Comparison of ENCODE assay signal across 12 mouse cellular contexts in the genomic region with DNA sequence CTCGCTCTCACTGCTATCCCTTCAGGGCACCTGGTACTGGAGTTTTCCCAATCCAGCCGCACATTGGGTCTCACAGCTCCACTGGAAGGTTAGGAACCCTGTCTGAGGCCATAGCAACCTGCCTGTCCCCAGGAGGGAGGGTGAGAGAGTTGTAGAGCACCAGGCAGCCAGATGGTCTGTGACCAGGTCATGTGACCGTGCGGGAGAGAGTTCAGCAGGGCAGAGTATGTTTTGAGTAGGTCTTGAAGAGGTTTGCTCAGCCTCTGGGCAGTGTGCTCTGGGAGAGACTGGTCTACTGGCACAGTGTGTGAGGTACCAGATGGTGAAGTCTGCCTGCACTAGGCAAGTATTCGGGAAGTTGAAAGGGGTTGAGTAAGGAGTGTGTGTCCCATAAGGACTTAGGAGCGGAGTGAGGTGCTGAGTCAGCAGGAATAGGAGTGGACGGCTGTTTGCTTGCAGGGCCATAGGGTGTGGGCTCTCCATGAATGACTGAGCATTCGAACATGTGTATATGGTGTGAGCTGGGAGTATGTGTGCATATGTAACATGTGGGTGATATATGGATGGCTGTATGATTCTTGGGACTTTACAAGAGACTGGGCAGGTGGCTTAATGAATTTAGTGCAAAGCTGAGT.
DNase-seq lines count a peak whose midpoint lies in the region; ATAC-seq and TF ChIP-seq lines count a peak whose summit lies in the region.
"Had no signal": no experiment of that assay in that cellular context is flagged by ENCODE, and none has a peak within 500 bp of the region (broad histone marks: within the 10 kb centered on the region; RNA-seq: fewer than 3 reads in every experiment).

No protein-coding gene starts in this region.

- H3K4me2 ChIP-seq in forebrain, embryonic 12.5 days, result no peak overlapping the region
- no peak overlapping the region for H3K4me2 ChIP-seq in lung, embryonic 16.5 days (ENCODE audit: low read depth, low read length)
- H3K4me2 ChIP-seq: midbrain, embryonic 13.5 days had no signal

- H3K9ac ChIP-seq in forebrain, embryonic 12.5 days, result no peak overlapping the region
- H3K9ac ChIP-seq in lung, embryonic 16.5 days (ENCODE audit: low read length), result no peak overlapping the region
- H3K9ac ChIP-seq: liver, embryonic 14.5 days; midbrain, embryonic 13.5 days had no signal

- TF ChIP-seq CTCF in kidney, adult 2 months (conservative IDR thresholded peaks at IDR 0.05; ENCODE audit: insufficient read depth, insufficient read length, low read depth, low read length), result no peak

- H3K36me3 ChIP-seq in kidney, adult 2 months (ENCODE audit: control insufficient read depth, insufficient read depth, low read length), result no peaks in the 10 kb centered on the region
- H3K36me3 ChIP-seq in forebrain, embryonic 12.5 days (replicated peaks), result no peaks in the 10 kb centered on the region
- no peaks in the 10 kb centered on the region for H3K36me3 ChIP-seq in lung, embryonic 16.5 days (ENCODE audit: control insufficient read depth, insufficient read depth, low read length)
- H3K36me3 ChIP-seq: embryonic facial prominence, embryonic 10.5 days; midbrain, embryonic 13.5 days had no signal

- no peaks in the 10 kb centered on the region for H3K27me3 ChIP-seq in kidney, adult 2 months (replicated peaks; ENCODE audit: control insufficient read depth, insufficient read depth, low read length)
- no peaks in the 10 kb centered on the region for H3K27me3 ChIP-seq in forebrain, embryonic 12.5 days
- H3K27me3 ChIP-seq in lung, embryonic 16.5 days (ENCODE audit: control insufficient read depth, insufficient read depth, low read depth, low read length), result no peaks in the 10 kb centered on the region

- no peaks in the 10 kb centered on the region for H3K4me1 ChIP-seq in kidney, adult 2 months (ENCODE audit: control insufficient read depth, insufficient read depth, low read length)
- peaks cover 18% of the 10 kb centered on the region for H3K4me1 ChIP-seq in forebrain, embryonic 12.5 days
- 0 out of 2 replicates have a peak, but pooled peaks cover 2% of the 10 kb centered on the region for H3K4me1 ChIP-seq in lung, embryonic 16.5 days (replicated peaks; ENCODE audit: control insufficient read depth, insufficient read depth, low read length)

- ATAC-seq in forebrain, embryonic 12.5 days (ENCODE audit: low FRiP score), result 0 out of 2 replicates have a peak, but pooled peaks have one; percentile 37
- peak; percentile 92 for ATAC-seq in lung, embryonic 16.5 days (ENCODE audit: low read depth)
- ATAC-seq: CD4-positive, CD25-positive, alpha-beta regulatory T cell, adult 4 months; midbrain, embryonic 13.5 days had no signal

- TF ChIP-seq POLR2A in kidney, adult 2 months (IDR thresholded peaks at IDR 0.05; ENCODE audit: low read depth, low read length), result no peak

- no peaks in the 10 kb centered on the region for H3K9me3 ChIP-seq in forebrain, embryonic 12.5 days
- H3K9me3 ChIP-seq in lung, embryonic 16.5 days (ENCODE audit: control insufficient read depth, low read length), result no peaks in the 10 kb centered on the region
- H3K9me3 ChIP-seq: embryonic facial prominence, embryonic 10.5 days; midbrain, embryonic 13.5 days had no signal

- no peak overlapping the region for H3K4me3 ChIP-seq in kidney, adult 2 months (ENCODE audit: insufficient read depth, low read depth, low read length)
- H3K4me3 ChIP-seq in forebrain, embryonic 12.5 days (replicated peaks), result no peak overlapping the region
- no peak overlapping the region for H3K4me3 ChIP-seq in lung, embryonic 16.5 days (ENCODE audit: low read length)
- H3K4me3 ChIP-seq: embryonic facial prominence, embryonic 10.5 days; midbrain, embryonic 13.5 days had no signal

- 47% methylated on average over 8 of the region's 8 CpGs for WGBS in kidney, adult 2 months
- 76% methylated on average over 8 of the region's 8 CpGs for WGBS in forebrain, embryonic 12.5 days
- 48% methylated on average over 8 of the region's 8 CpGs for WGBS in lung, embryonic 16.5 days

- DNase-seq in kidney, adult 2 months, result peak; percentile 2
- DNase-seq in kidney, adult 18-20 months, result no peak
- peak; percentile 45 for DNase-seq in adipocyte (ENCODE audit: low spot score)
- DNase-seq in liver, result no peak
- no peak for DNase-seq in layer of hippocampus, adult 9-11 months

- H3K27ac ChIP-seq in kidney, adult 2 months (ENCODE audit: insufficient read depth, low read depth, low read length), result no peak overlapping the region
- peak overlapping the region; percentile 46; the same call in 1 of the 2 replicates for H3K27ac ChIP-seq in forebrain, embryonic 12.5 days
- no peak overlapping the region for H3K27ac ChIP-seq in lung, embryonic 16.5 days (ENCODE audit: low read length)
- H3K27ac ChIP-seq: kidney, postnatal 0 days; liver, embryonic 14.5 days; midbrain, embryonic 13.5 days had no signal

Comparison
In these comparisons a context has a peak if more than half of its experiments do, and no peak if none do; other contexts are left out.
1. DNase-seq: peak in kidney, adult 2 months (single experiment) and adipocyte (single experiment); none in kidney, adult 18-20 months (single experiment), liver (single experiment) and layer of hippocampus, adult 9-11 months (single experiment).